In genomic region chr11:20635646-20636045, GRCm38 (mm10) we compare ENCODE assay signal across 9 mouse cellular contexts.
A peak's percentile ranks its signal among the peaks of the same experiment; 100 is the strongest.
DNase-seq lines count a peak whose midpoint lies in the region; ATAC-seq and TF ChIP-seq lines count a peak whose summit lies in the region.
"Had no signal": no experiment of that assay in that cellular context is flagged by ENCODE, and none has a peak within 500 bp of the region (broad histone marks: within the 10 kb centered on the region; RNA-seq: fewer than 3 reads in every experiment).

No protein-coding gene starts in this region.

- peaks cover 7% of the 10 kb centered on the region for H3K4me1 ChIP-seq in small intestine, adult 2 months (ENCODE audit: control insufficient read depth, insufficient read depth, insufficient read length, low read length)

- H3K27me3 ChIP-seq in small intestine, adult 2 months (ENCODE audit: control insufficient read depth, insufficient read depth, low read length): no peaks in the 10 kb centered on the region
- H3K27me3 ChIP-seq: hindbrain, embryonic 15.5 days had no signal

- no peak for TF ChIP-seq POLR2A in small intestine, adult 2 months (IDR thresholded peaks at IDR 0.05; ENCODE audit: low read depth, low read length)

- 26% methylated on average over 6 of the region's 6 CpGs for WGBS in small intestine, adult 2 months

- peak overlapping the region; percentile 18; the same call in 1 of the 2 replicates for H3K4me3 ChIP-seq in small intestine, adult 2 months (ENCODE audit: low read depth, low read length)
- H3K4me3 ChIP-seq: hindbrain, embryonic 15.5 days had no signal

- H3K36me3 ChIP-seq in small intestine, adult 2 months (ENCODE audit: control insufficient read depth, insufficient read depth, low read length): no peaks in the 10 kb centered on the region
- H3K36me3 ChIP-seq: hindbrain, embryonic 15.5 days had no signal

- peak overlapping the region; percentile 82 for H3K27ac ChIP-seq in small intestine, adult 2 months (ENCODE audit: insufficient read depth, low read depth, low read length)
- H3K27ac ChIP-seq: hindbrain, embryonic 15.5 days had no signal

- no peak for ATAC-seq in CD4-positive, CD25-positive, alpha-beta regulatory T cell, adult 4 months

- peak; percentile 48 for DNase-seq in CD4-positive, CD25-positive, alpha-beta regulatory T cell, adult 2 months (ENCODE audit: low read depth, low spot score)
- DNase-seq in spleen, adult 12 weeks (ENCODE audit: low spot score): peak; percentile 14
- no peak for DNase-seq in spleen, adult 18-20 months
- peak; percentile 47 to 61 for DNase-seq in kidney, postnatal 4 days
- no peak for DNase-seq in cerebellum, adult 8-10 months
- no peak for DNase-seq in embryo, embryonic 9.5 days (ENCODE audit: extremely low spot score)

- TF ChIP-seq CTCF in small intestine, adult 2 months (IDR thresholded peaks at IDR 0.05; ENCODE audit: extremely low read depth, insufficient read length, insufficient replicate concordance, low read depth, low read length): no peak

Comparison
In these comparisons a context has a peak if more than half of its experiments do, and no peak if none do; other contexts are left out.
1. DNase-seq: peak in CD4-positive, CD25-positive, alpha-beta regulatory T cell, adult 2 months (single experiment), spleen, adult 12 weeks (single experiment) and kidney, postnatal 4 days (2 of 2); none in spleen, adult 18-20 months (0 of 2), cerebellum, adult 8-10 months (single experiment) and embryo, embryonic 9.5 days (single experiment).